Mouse (Mus musculus): ENCODE measurements around the gene Pdzd3.

DNA sequence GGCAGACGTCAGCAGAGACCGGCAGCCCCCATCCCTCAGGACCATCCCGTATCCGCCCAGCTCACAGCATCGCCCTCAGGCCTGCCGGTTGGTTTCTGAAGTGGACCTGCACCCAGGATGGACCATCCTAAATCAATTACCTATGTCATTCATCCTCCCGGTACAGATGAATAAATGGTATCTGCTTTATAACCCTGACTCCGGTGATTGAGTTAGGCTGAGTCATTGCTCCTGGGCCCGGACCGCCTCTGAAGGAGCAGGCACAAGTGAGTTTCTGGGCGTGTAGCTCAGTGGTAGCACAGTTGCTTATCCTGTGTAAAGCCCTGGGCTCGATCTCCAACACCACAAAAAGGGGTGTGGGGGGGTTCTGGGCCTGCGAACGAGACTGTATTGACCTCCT, 10.1 kb upstream of the Pdzd3 start:
- TF ChIP-seq POLR2A (IDR thresholded peaks at IDR 0.05; ENCODE audit: low read depth, low read length): no peak
- no peak for TF ChIP-seq CTCF (IDR thresholded peaks at IDR 0.05; ENCODE audit: extremely low read depth, insufficient read length, insufficient replicate concordance, low read depth, low read length)

Measured in small intestine, adult 2 months (tissue).